In the genomic region with DNA sequence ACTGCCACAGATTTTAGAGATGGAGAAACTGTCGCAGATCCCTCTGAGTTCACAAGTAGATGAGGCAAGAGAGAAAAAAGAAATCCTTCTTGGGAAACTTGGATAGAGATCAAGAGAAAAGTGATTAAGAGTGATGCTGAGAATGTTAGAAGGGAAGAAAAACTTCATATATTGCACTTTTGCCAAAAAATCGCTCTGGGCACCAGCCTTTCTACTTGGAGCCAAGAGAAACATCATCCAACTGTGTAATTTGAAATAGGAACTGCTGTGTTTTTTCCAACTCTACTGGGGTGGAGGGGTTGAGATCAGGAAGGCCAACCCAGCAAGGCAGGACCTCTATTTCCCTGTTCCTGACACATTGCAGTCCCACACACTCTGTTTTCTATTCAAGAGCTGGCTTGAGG, we compare ENCODE assay signal across 11 mouse cellular contexts.
DNase-seq lines count a peak whose midpoint lies in the region; ATAC-seq and TF ChIP-seq lines count a peak whose summit lies in the region.
"Had no signal": no experiment of that assay in that cellular context is flagged by ENCODE, and none has a peak within 500 bp of the region (broad histone marks: within the 10 kb centered on the region; RNA-seq: fewer than 3 reads in every experiment).

No protein-coding gene starts in this region.

- H3K9ac ChIP-seq in forebrain, embryonic 16.5 days (replicated peaks; ENCODE audit: low read depth, low read length): no peak overlapping the region
- no peak overlapping the region for H3K9ac ChIP-seq in forebrain, embryonic 11.5 days (ENCODE audit: low read length)
- H3K9ac ChIP-seq in stomach, embryonic 16.5 days (ENCODE audit: low read length): no peak overlapping the region
- H3K9ac ChIP-seq in stomach, postnatal 0 days (ENCODE audit: low read length): no peak overlapping the region
- H3K9ac ChIP-seq in kidney, embryonic 15.5 days: no peak overlapping the region
- H3K9ac ChIP-seq: embryonic facial prominence, embryonic 13.5 days; hindbrain, embryonic 12.5 days had no signal

- no peak for DNase-seq in forebrain, embryonic 11.5 days (ENCODE audit: low spot score)
- DNase-seq in stomach, postnatal 0 days (ENCODE audit: low spot score): no peak
- DNase-seq in telencephalon, adult 2 months (ENCODE audit: low read depth, low spot score): peak; percentile 55
- DNase-seq in spleen, adult 18-20 months: no peak
- DNase-seq in adrenal gland, postnatal 4 days (ENCODE audit: low spot score in 2 of 2): no peak

- peak; percentile 54 for ATAC-seq in forebrain, embryonic 16.5 days
- no peak for ATAC-seq in forebrain, embryonic 11.5 days (replicated peaks; ENCODE audit: low FRiP score)
- no peak; the same call in 1 of the 2 replicates for ATAC-seq in stomach, embryonic 16.5 days (ENCODE audit: insufficient read depth, low FRiP score)
- ATAC-seq in stomach, postnatal 0 days (ENCODE audit: low FRiP score, low TSS enrichment): no peak
- peak; percentile 58 for ATAC-seq in kidney, embryonic 15.5 days (replicated peaks; ENCODE audit: low FRiP score)

- no peaks in the 10 kb centered on the region for H3K9me3 ChIP-seq in forebrain, embryonic 16.5 days (ENCODE audit: control insufficient read depth, low read length)
- H3K9me3 ChIP-seq in forebrain, embryonic 11.5 days (ENCODE audit: control insufficient read depth, low read length): no peaks in the 10 kb centered on the region
- no peaks in the 10 kb centered on the region for H3K9me3 ChIP-seq in stomach, embryonic 16.5 days (replicated peaks; ENCODE audit: control insufficient read depth, low read length)
- no peaks in the 10 kb centered on the region for H3K9me3 ChIP-seq in stomach, postnatal 0 days (ENCODE audit: control insufficient read depth, low read length)
- H3K9me3 ChIP-seq in kidney, embryonic 15.5 days (replicated peaks): no peaks in the 10 kb centered on the region
- H3K9me3 ChIP-seq: embryonic facial prominence, embryonic 13.5 days had no signal

- H3K27me3 ChIP-seq in forebrain, embryonic 16.5 days (replicated peaks; ENCODE audit: control insufficient read depth, insufficient read depth, low read length): no peaks in the 10 kb centered on the region
- H3K27me3 ChIP-seq in forebrain, embryonic 11.5 days (ENCODE audit: control insufficient read depth, insufficient read depth, low read length): no peaks in the 10 kb centered on the region
- H3K27me3 ChIP-seq in stomach, embryonic 16.5 days (ENCODE audit: control insufficient read depth, insufficient read depth, low read length): no peaks in the 10 kb centered on the region
- no peaks in the 10 kb centered on the region for H3K27me3 ChIP-seq in stomach, postnatal 0 days (ENCODE audit: control insufficient read depth, insufficient read depth, low read length)
- no peaks in the 10 kb centered on the region for H3K27me3 ChIP-seq in kidney, embryonic 15.5 days
- H3K27me3 ChIP-seq: embryonic facial prominence, embryonic 13.5 days; hindbrain, embryonic 12.5 days; megakaryocyte, embryonic 14.5 days had no signal

- H3K27ac ChIP-seq in forebrain, embryonic 16.5 days (ENCODE audit: low read length): no peak overlapping the region
- no peak overlapping the region for H3K27ac ChIP-seq in forebrain, embryonic 11.5 days (ENCODE audit: low read depth, low read length)
- H3K27ac ChIP-seq in stomach, embryonic 16.5 days (ENCODE audit: low read length): peak overlapping the region; percentile 47; the same call in 1 of the 2 replicates
- H3K27ac ChIP-seq in stomach, postnatal 0 days (replicated peaks): no peak overlapping the region
- H3K27ac ChIP-seq in kidney, embryonic 15.5 days: peak overlapping the region; percentile 82

- no peak overlapping the region for H3K4me2 ChIP-seq in forebrain, embryonic 16.5 days (ENCODE audit: low read length)
- H3K4me2 ChIP-seq in forebrain, embryonic 11.5 days (ENCODE audit: low read depth, low read length, severe bottlenecking): no peak overlapping the region
- no peak overlapping the region for H3K4me2 ChIP-seq in stomach, embryonic 16.5 days (ENCODE audit: low read depth, low read length)
- no peak overlapping the region for H3K4me2 ChIP-seq in stomach, postnatal 0 days (replicated peaks; ENCODE audit: low read depth)
- 0 out of 2 replicates have a peak overlapping the region, but pooled peaks have one; percentile 14 for H3K4me2 ChIP-seq in kidney, embryonic 15.5 days
- H3K4me2 ChIP-seq: embryonic facial prominence, embryonic 13.5 days; hindbrain, embryonic 12.5 days had no signal

- no peak for TF ChIP-seq CTCF in stomach, postnatal 0 days (IDR thresholded peaks at IDR 0.05; ENCODE audit: low read depth)

- TF ChIP-seq EP300 in stomach, postnatal 0 days (optimal IDR thresholded peaks at IDR 0.05): no peak

- 49% methylated on average over 2 of the region's 2 CpGs for WGBS in forebrain, embryonic 16.5 days
- WGBS in forebrain, embryonic 11.5 days: 95% methylated on average over 2 of the region's 2 CpGs
- 51% methylated on average over 2 of the region's 2 CpGs for WGBS in stomach, embryonic 16.5 days
- 52% methylated on average over 2 of the region's 2 CpGs for WGBS in stomach, postnatal 0 days
- WGBS in kidney, embryonic 15.5 days: 61% methylated on average over 2 of the region's 2 CpGs

- H3K36me3 ChIP-seq in forebrain, embryonic 16.5 days (ENCODE audit: control insufficient read depth, insufficient read depth): no peaks in the 10 kb centered on the region
- no peaks in the 10 kb centered on the region for H3K36me3 ChIP-seq in forebrain, embryonic 11.5 days (ENCODE audit: control insufficient read depth, insufficient read depth, low read length)
- no peaks in the 10 kb centered on the region for H3K36me3 ChIP-seq in stomach, embryonic 16.5 days (ENCODE audit: control insufficient read depth, insufficient read depth, low read length)
- no peaks in the 10 kb centered on the region for H3K36me3 ChIP-seq in stomach, postnatal 0 days (ENCODE audit: control insufficient read depth, insufficient read depth, low read length)
- H3K36me3 ChIP-seq in kidney, embryonic 15.5 days: no peaks in the 10 kb centered on the region
- H3K36me3 ChIP-seq: embryonic facial prominence, embryonic 13.5 days; hindbrain, embryonic 12.5 days had no signal

- H3K4me1 ChIP-seq in forebrain, embryonic 16.5 days (replicated peaks; ENCODE audit: control insufficient read depth, insufficient read depth, low read length): peaks cover 6% of the 10 kb centered on the region; the same call in 1 of the 2 replicates
- H3K4me1 ChIP-seq in forebrain, embryonic 11.5 days (replicated peaks; ENCODE audit: control insufficient read depth, insufficient read depth, low read length): no peaks in the 10 kb centered on the region
- no peaks in the 10 kb centered on the region for H3K4me1 ChIP-seq in stomach, embryonic 16.5 days (ENCODE audit: control insufficient read depth, insufficient read depth, low read length)
- no peaks in the 10 kb centered on the region for H3K4me1 ChIP-seq in stomach, postnatal 0 days (replicated peaks; ENCODE audit: control insufficient read depth, insufficient read depth)
- peaks cover 25% of the 10 kb centered on the region for H3K4me1 ChIP-seq in kidney, embryonic 15.5 days

- H3K4me3 ChIP-seq in forebrain, embryonic 16.5 days (replicated peaks; ENCODE audit: low read length): no peak overlapping the region
- H3K4me3 ChIP-seq in forebrain, embryonic 11.5 days (ENCODE audit: low read depth, low read length): no peak overlapping the region
- H3K4me3 ChIP-seq in stomach, embryonic 16.5 days (replicated peaks; ENCODE audit: low read length): no peak overlapping the region
- no peak overlapping the region for H3K4me3 ChIP-seq in stomach, postnatal 0 days (ENCODE audit: low read depth, low read length)
- H3K4me3 ChIP-seq in kidney, embryonic 15.5 days (replicated peaks): no peak overlapping the region
- H3K4me3 ChIP-seq: embryonic facial prominence, embryonic 13.5 days; hindbrain, embryonic 12.5 days had no signal

Comparison
In these comparisons a context has a peak if more than half of its experiments do, and no peak if none do; other contexts are left out.
1. ATAC-seq: peak in forebrain, embryonic 16.5 days (single experiment) and kidney, embryonic 15.5 days (single experiment); none in forebrain, embryonic 11.5 days (single experiment), stomach, embryonic 16.5 days (single experiment) and stomach, postnatal 0 days (single experiment).
2. H3K27ac ChIP-seq: peak in stomach, embryonic 16.5 days (single experiment) and kidney, embryonic 15.5 days (single experiment); none in forebrain, embryonic 16.5 days (single experiment), forebrain, embryonic 11.5 days (single experiment) and stomach, postnatal 0 days (single experiment).